Mouse (Mus musculus) T-helper 17 cell (primary cell): ENCODE measurements around the gene Gclc.

Experiments used
- in situ Hi-C, 2 experiments: fragments of 300-600 bp; cut with MboI, MseI; formaldehyde crosslinking; loops; 1 replicate in 1 of 2; 2 replicates in 1 of 2; pipeline ENCODE4 v1.15.1; 2025; ENCODE audit warnings: high pct_unique_total_duplicates in 2 of 2

Gene Gclc

DNA sequence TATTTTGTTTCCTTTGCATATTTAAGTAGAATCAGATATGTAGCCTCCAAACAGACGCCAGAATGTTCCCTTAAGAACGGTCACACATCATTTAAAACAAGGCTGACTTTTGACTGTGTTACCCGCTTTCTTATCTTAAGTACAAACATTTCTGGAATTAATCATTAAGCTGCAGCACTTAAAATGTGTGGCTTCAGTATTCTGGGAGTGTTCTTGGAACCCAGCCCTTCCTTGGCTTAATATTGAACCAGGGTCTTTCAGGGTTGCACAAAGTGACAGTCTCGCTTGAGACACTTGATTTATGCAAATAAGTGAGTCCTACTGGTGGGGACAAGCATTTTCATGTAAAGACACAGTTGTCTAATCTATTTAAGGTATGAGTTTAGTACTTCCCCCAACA, 27.9 kb downstream of the Gclc start:
- in situ Hi-C loops, result no loop called here

DNA sequence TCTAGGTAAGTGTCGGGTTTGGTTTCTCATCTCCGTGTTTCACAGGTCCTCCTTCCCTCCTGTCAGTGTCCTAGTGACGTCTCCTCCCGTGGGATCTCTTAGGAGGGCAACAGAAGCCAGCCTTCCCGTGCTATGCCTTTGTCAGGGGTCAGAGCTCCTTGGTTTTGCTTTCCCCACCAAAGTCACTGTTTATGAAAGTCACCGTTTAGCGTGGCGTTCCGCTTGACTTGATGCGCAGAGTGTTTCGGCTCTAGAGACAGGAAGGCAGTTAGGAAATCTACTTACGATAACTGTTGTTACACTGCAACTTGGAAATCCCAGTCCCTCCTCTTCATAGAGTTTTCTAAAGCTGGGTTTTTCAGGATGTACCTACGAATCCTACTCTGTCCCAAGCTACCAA, 28.7 kb downstream of the Gclc start:
- in situ Hi-C loops, result no loop called here

DNA sequence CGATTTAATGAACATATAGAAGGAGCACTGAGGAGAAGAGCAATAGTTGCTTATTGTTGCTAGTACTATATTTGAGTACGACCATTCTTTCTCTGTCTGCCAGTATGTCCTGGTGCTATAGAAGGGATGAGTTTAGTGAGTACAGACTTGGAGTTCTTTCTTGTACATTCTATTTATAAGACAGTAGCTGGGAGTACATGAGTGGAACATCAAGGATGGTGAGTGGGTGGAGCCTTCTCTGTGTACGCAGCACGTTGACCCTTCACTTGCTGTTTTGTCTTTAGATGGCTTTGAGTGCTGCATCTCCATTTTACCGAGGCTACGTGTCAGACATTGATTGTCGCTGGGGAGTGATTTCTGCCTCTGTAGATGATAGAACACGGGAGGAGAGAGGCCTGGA, 31.1 kb downstream of the Gclc start:
- in situ Hi-C loops, result no loop called here

DNA sequence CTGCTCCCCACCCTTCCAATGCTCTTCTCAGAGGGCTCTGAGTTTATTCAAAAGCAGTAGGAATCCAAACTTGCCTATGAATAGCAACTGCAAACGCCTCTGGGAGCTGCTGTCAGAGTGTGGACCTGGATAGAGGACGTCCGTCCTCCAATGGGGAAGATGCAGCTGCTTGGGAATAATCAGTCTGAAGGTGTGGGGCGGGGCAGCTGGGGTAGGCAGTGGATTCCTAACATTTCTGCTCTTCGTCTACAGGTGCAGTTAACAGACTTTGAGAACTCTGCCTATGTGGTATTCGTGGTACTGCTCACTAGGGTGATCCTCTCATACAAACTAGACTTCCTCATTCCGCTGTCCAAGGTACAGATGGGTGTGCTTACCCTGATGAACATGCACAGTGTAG, 33.6 kb downstream of the Gclc start:
- in situ Hi-C loops, result no loop called here

DNA sequence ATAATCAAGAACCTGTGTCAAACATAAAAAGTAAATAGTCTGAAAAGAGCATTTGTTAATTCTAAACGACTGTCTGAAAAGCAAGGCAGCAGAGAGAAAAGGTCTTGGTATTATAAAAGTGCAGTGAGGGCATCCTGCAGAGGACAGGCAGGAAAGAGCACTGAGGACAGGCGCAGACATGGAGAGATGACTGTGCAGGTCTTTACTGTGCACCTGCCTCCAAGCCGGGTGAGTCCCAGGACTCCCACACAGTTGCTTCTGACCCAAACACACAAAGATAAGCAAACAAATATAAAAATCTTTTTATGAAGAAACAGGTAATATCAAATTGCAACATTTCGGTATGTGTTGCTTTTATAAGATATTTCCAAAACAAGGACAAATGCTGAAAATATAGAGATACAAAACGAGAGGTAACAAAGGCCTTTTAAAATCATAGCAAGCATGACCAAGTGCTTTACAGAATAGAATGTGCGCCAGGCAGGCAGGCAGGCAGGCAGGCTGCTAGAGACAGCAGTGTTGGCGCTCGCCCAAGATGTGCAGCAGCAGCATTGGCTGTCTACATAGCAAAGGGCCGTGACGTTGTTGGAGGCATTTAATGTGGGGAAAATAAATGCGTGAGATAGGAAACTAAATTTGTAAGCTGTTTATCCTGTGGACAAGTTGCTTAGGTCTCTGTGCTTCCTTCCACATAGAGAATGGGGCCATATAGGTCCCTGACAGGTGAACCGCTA, 35.4 kb downstream of the Gclc start:
- in situ Hi-C loops, result no loop called here

DNA sequence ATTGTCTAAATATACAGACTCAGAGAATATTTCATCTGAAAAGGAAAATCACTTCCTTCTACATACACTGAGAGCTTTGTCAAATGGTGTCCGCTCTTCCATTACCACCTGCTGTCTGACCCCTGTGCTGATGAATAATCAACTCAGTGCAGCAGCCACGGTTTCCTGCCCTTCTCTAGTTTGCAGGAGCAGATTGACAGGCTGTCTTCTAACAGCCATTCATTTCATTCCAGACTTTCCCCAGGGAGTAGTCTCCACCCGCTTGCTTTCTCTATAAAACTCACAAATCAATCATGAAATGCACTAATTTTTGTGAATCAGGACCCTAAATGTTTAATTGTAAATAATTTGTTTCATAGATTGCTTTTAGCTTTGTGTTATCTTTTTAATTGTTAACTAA, 39.5 kb downstream of the Gclc start:
- in situ Hi-C loops, result no loop called here

DNA sequence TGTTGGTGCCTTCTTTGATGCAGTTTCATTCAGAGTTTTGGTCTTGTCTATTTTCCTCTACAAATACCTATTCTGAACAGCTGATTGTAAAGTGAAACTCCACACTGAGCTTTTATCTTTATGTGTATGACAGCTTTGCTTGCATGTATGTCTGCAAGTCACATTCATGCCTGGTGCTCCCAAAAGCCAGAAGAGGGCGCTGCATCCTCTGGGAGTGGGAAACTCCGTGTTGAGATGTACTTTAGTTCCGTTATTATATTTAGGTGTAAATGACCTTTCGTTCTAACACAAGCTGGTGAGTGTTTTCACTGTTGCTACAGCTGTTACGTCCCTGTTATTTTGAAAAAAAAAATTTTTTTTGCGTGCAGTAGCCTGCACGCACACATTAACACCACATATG, 48.1 kb downstream of the Gclc start:
- in situ Hi-C loops, result no loop called here

DNA sequence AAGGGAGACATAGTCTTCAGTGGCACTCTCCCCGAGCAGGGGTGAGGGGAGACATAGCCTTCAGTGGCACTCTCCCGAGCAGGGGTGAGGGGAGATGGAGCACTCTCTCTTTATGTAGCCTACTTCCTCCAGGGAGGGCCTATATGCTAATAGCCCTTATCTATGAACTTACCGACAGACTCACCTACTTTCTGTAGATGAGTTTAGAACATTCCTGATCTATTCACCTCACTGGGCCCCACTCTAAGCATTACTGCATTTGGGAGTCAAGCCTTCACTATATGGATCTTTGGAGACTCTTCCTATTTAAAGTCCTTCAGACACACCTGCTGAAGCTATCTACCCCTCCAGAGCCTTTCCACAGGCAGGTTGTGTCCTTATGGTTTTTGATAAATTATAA, 52.1 kb downstream of the Gclc start:
- in situ Hi-C loops, result loop anchor here (5.0 kb wide), 2 partner anchors 206 to 231 kb away; no protein-coding TSS in a partner anchor

DNA sequence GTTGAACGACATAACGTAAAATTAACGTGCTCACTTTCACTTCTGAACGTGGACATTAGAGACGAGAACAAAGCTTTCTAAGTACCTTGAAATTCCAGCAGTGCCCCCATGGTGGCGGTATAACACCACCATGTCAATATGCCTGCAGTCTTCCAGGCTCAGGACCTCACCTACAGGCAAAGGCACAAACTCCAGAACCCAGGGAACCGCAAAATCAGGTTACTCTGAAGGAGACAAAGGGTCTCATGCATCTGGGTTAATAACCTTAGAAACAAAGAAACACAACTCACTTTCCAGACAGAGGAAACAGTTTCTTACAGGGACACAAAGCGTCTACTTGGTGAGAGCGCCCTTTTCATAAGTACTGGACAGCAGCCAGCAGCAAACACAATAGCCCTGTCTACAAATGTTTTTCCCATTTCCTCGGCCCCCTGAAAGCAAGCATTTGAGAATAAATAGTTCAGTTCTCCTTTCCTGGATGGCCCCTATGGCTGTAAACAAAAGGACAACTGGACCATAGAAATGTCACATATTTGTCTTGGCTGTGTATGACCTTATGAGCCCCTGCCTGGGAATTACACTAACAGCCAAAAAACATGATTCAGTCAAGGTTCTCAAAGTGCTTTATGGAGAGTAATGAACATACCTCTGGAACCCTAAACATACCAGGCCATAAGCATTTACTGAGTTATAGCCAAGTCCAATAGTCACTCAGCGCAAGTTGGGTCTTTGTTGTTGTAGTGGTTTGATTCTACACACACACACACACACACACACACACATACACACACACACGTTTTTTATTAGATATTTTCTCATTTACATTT, 52.7 kb downstream of the Gclc start:
- in situ Hi-C loops, result loop anchor here (5.0 kb wide), 2 partner anchors 205 to 230 kb away; no protein-coding TSS in a partner anchor

DNA sequence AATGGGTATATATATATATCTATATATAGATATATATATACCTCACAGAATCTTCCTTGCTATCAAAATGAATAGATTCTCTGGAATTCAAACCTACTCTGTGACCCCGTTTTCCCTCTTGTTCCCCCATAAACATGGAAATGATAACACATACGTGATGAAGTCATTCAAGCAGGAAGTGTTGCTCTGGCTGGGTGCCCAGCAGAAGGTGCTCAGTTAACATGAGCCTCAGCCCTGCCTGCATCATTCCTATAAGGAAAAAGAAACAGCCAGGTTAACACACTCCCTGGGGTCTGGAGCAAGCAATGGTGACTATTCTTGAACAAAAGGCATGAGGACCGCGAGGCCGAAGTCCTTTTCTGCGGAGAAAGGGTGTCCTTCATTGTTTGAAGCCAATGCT, 54.1 kb downstream of the Gclc start:
- in situ Hi-C loops, result loop anchor here (5.0 kb wide), 2 partner anchors 204 to 229 kb away; no protein-coding TSS in a partner anchor

DNA sequence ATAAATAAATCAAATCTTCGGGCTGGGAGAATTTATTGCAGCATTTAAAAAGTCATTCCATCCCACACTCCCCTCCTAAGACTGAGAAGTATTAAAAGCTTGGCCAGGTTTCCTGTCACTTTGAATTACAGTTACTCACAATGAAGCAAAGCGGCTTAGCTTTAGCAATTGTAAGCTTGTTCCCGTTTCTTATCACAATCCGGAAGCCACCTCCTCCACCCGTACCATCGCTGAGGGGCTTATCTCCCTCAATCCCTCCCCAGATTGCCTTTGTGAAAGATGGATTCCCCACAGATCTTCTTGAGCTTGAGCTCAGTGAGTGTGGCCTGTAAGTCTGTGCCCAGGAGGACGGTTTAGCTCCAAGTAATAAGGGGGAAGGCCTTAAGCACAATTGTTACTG, 64.5 kb downstream of the Gclc start:
- in situ Hi-C loops, result no loop called here

DNA sequence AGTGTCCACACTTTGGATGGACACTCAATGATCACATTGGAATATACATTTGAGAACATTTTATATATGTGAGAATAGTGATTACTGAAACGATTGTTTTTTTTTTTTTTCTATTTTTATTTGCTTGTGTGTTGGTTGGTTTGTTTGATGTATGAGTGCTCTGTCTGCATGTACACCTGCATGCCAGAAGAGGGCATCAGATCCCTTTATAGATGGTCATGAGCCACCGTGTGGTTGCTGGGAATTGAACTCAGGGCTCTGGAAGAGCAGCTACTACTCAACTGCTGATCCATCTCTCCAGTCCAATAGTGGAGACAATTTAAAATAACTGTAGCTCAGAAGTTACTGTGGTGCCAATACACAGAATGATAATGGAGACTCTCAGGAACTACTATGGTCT, 65.0 kb downstream of the Gclc start:
- in situ Hi-C loops, result no loop called here

DNA sequence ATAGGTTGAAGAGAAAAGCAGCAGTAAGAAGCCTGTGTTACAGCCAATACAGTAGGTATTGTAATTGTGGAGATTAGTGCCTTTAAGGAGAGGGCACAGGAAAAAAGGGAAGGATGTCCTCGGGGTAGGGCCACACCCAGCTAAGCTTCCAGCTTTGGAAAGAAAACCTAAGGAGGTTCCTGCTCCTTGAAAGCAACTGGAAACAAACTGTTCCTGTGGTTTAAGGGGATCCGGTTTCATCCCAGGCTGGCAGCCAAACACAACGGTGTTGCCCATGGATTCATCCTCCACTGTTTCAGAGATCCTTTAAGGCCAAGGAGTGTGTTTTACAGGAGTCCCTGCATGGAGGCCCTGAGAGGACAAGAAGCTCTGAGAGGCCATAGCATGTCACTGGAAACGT, 66.5 kb downstream of the Gclc start:
- in situ Hi-C loops, result no loop called here

DNA sequence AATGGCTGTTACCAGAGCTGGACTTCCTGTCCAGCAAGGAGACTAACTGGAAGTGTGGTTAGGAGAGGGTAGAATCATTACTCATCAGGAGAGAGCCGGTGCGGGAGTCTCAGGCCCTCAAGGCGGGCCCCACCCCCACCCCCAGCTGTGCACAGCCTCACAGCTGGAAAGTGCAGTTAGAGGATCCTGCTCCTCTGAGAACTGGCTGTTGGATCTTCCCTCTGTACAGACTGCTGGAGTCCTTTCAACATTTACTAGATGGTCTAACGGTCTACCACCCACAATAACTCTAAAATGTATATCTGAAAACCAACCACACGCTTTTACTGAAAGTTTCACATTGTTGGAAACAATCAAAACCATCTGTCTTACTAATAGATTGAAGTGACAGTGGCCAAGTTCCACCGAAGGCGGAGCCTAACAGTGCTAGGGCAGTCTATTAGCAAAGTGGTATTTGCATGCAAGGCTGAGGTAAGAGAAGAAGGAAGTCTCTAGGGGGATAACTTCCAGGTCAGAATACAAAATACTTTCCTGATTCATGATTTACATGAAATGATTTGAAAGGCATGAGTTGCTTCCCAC, 71.1 kb downstream of the Gclc start:
- in situ Hi-C loops, result loop anchor here in 1 of 2 experiments (5.0 kb wide), 1 partner anchor 82 kb away; no protein-coding TSS in a partner anchor

DNA sequence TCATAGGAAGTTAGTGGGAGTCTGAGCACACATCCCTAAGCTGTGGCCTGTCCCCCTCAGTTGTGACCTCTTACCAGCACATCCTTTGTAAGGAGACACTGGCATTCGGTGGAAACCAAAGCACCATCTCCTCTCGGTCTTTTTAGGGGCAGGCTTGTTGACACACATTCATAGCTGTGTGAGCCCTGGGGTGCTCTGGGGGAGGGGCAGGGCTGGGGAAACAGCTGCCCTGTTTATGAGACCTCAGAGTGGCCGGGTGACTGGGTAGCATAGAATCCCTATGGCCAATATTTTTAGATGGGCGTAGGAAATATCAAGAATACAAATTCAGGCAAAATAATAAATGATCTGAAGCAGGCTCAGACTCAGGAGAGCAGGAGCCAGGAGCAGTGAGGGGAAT, 71.9 kb downstream of the Gclc start:
- in situ Hi-C loops, result loop anchor here in 1 of 2 experiments (5.0 kb wide), 1 partner anchor 81 kb away; no protein-coding TSS in a partner anchor

DNA sequence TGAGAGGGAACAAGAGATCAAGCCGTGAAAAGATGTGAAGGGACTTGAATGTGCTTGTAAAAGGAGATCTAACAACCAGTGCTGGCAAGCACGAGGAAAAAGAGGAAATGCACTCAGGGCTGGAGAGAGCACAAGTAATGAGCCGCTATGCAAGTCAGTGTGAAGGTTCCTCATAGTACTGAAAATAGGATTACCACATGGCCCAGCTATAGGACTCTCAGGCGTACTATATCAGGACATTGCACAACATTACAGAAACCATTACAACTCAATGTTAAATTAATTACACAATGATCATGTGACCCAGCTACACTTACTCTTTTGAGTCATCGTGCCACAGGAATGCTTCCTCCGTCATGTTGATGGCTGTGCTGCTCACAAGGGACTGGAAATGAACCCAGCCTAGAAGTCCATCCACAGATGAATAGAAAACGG, 74.2 kb downstream of the Gclc start:
- in situ Hi-C loops, result loop anchor here in 1 of 2 experiments (5.0 kb wide), 1 partner anchor 79 kb away; no protein-coding TSS in a partner anchor

DNA sequence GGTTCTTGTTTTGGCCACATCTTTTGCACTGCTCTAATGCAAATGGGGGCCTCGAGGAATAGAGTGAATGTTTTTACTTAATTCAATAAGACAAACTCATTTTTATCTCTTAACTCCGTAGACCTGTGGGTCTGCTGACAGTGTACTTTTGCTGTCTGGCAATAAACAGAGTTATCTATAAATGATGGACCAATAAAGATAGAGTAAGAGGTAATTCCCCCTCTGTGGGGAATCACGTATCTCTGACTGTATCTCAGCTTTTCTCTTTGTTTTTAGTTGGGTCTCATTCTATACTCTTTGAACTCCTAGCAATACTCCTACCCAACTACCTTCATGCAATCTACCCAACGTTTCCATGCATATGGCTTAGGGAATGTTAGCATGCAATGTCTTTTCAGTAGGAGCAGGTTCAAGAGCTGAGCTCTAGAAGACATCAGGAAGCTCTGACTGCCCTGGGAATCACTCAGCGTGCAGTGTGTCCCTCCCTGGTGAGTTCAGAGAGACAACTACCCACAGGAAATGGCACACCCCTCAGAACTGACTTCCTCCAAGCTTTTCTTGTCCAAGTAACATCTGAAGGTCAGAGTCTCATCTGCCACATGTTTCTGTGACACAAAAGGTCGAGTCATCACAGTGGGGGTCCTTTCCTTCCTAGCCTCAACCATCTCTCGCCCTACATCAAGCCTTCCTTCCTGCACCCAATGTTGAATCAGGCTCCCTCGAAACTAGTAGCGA, 80.1 kb downstream of the Gclc start:
- in situ Hi-C loops, result no loop called here

DNA sequence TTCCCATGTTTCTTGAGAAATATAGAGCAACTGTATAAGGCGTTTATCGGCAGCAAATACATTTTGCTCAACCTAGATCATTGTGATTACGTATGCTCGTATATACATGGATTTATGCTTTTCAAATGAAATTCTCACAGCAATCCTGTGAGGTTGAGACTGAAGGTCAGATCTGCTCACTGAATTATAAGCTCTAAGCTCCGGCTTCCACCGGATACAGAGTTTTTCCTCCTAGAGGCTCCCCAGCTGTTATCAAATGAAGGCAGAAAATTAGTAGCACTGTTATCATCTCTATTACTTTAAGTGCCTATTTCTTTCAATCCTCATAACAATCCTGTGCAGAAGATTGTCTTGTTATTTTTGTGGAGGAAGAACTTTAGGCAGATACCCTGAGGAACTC, 80.8 kb downstream of the Gclc start:
- in situ Hi-C loops, result no loop called here

DNA sequence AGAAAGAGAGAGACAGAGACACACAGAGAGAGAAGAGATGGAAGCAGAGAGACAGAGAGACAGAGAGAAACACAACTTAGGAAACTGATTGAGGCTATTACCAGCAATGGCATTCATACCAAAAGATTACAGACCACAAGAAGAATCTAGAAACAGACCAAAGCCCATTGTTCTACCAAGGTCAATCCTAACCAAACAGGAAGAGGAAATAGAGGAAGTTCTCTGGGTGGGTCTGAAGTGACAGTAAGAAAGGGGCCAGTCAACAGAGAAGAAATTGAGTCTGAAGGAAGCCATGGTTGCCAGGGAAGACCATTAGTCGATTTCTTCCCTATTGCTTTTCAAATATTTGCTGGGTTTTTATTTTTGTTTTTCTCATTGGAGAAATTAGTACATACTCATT, 81.4 kb downstream of the Gclc start:
- in situ Hi-C loops, result no loop called here

DNA sequence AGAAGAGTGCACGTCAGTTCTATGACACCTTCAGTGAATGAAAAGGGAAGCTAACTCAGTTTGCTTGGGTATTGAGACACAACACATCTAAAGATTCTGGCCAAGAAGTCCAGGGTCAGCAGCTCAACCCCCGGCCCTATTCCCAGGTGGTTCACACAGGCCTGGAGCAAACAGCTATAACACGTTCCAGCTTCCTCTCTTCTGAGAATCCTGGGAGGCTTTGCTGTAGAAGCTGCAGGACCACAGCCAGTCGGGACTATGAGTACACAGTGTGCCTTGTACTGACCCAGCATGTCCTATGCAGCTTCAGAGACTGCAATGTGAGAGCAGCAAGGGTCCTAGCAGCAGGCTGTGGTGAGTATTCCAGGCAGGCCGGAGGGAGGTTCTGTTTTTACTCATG, 84.3 kb downstream of the Gclc start:
- in situ Hi-C loops, result no loop called here
